Mouse (Mus musculus) C2C12 (cell line): ENCODE measurements at regions not wholly inside any gene's neighbourhood (a gene's known extent, or its start where the extent isn't known, plus 50 kb on each side); places are given as distances from the start of the nearest gene placed in this dataset.

Experiments
- CEBPB ChIP-seq: IDR thresholded peaks from one replicate; pipeline ENCODE4 v1.6.1; 2011; ENCODE audit warnings: low read depth, mild to moderate bottlenecking, control low read depth, moderate library complexity
- CTCF ChIP-seq: IDR thresholded peaks from one replicate; pipeline ENCODE4 v1.5.1; 2011; ENCODE audit not compliant: control insufficient read depth, insufficient read depth, insufficient read length
- MAX ChIP-seq: IDR thresholded peaks from one replicate; pipeline ENCODE4 v1.6.1; 2011; ENCODE audit warnings: mild to moderate bottlenecking, control low read depth
- MYOD1 ChIP-seq: IDR thresholded peaks from one replicate; pipeline ENCODE4 v1.6.1; 2011; ENCODE audit warnings: low read depth; ENCODE audit not compliant: control insufficient read depth, insufficient read length
- USF1 ChIP-seq: IDR thresholded peaks from one replicate; pipeline ENCODE4 v1.6.1; 2011; ENCODE audit warnings: low read depth, mild to moderate bottlenecking, control low read depth, moderate library complexity

DNA sequence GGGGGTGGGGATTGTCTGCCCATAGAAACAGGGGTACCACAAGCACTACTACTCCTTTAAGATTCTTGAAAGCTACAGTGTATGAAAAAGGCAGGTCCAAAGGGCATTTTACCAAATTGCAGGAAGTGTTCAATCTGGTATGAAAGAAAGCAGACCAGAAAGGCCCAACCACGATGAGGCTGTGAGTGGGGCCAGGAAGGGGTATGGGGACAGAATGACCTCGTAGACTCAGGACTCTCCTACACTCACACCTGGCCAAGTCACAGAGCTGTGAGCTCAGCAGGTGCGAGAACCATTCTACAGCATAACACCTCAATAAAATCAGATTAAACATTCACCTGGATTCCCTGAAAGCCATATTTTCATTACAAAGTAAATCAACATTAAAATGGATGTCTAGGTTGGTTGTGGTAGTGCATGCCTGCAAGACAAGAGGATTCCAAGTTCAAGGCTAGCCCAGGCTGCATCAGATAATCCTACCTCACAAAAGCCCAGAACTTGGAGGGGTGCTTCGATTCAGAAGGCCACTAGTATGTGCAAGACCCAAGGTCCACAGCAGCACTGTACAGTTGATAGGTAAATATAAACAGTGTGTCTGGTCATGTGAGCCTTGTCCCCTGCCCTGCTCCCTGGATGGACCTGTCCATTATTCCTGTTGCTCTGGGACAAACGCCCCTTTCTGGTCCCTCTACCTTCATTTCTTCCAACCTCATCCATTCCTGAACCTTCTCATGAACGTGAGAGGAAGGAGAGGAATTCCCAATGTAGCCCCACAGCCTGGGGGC lies 115.3 kb downstream of the 1810010D01Rik start:
- no peak for TF ChIP-seq CTCF
- TF ChIP-seq MAX, result no peak
- no peak for TF ChIP-seq MYOD1
- TF ChIP-seq USF1, result no peak
- no peak for TF ChIP-seq CEBPB
